Mouse (Mus musculus): Measurements from ENCODE around the gene Nf1. TPM values are rescaled to one million over a fixed set of nuclear protein-coding genes. Genes with fewer than 3 reads are reported as not detected.

Nf1 gene
- polyA plus RNA-seq, 1 experiment from 2014 or later = 19.6 TPM

DNA sequence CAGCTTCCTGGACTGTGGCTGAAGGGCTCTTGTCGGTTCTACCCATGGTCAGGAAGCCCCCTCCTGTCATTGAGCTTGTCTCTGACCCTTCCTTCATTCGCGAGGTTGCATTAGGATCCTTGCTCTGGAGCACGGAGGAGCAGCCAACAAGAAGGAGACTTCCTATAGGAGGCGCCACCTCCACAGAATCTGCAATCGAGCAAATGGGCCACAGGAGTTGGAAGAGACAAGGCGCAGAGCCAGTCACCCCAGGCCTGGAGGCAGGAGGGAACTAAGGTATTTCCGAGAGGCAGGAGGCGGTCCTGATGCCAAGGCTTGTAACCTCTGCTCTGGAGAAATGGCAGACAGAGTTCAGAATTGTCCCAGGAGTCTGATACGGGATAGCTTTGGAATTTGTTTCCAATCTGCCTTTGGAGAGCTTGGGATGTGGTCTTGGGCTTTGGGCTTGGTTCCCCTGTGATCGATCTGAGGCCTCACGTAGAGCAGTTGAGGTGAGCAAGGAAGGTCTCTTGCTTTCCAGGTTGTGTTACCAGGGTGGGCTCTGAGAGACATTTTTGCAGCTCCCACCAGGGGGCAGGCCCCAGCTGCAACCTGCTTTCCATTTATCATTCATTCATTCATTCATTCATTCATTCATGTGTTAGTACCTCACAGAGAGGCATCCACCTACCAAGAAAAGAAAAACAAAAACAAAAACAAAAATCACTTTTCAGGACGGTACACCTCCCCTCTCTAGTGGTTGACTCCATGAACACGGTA is 250.0 kb downstream of the Nf1 start:
- Histone ChIP-seq H3K9ac (replicated peaks; ENCODE audit: low read depth, low read length) (no peak overlapping the region), H3K27me3 (ENCODE audit: control insufficient read depth, insufficient read depth, low read length) (peaks cover 3% of the 10 kb centered on the region; the same call in 1 of the 2 replicates), H3K36me3 (ENCODE audit: control insufficient read depth, insufficient read depth, low read length) (no peaks in the 10 kb centered on the region), H3K27ac (ENCODE audit: low read depth, low read length) (no peak overlapping the region), H3K4me1 (ENCODE audit: control insufficient read depth, insufficient read depth, low read length) (peaks cover 19% of the 10 kb centered on the region), H3K4me2 (ENCODE audit: low read depth, low read length) (no peak overlapping the region), H3K9me3 (ENCODE audit: control insufficient read depth, low read length) (no peaks in the 10 kb centered on the region), H3K4me3 (ENCODE audit: low read depth, low read length) (no peak overlapping the region)
- no peak for ATAC-seq (ENCODE audit: low read depth)
- 60% methylated on average over 14 of the region's 14 CpGs for WGBS

DNA sequence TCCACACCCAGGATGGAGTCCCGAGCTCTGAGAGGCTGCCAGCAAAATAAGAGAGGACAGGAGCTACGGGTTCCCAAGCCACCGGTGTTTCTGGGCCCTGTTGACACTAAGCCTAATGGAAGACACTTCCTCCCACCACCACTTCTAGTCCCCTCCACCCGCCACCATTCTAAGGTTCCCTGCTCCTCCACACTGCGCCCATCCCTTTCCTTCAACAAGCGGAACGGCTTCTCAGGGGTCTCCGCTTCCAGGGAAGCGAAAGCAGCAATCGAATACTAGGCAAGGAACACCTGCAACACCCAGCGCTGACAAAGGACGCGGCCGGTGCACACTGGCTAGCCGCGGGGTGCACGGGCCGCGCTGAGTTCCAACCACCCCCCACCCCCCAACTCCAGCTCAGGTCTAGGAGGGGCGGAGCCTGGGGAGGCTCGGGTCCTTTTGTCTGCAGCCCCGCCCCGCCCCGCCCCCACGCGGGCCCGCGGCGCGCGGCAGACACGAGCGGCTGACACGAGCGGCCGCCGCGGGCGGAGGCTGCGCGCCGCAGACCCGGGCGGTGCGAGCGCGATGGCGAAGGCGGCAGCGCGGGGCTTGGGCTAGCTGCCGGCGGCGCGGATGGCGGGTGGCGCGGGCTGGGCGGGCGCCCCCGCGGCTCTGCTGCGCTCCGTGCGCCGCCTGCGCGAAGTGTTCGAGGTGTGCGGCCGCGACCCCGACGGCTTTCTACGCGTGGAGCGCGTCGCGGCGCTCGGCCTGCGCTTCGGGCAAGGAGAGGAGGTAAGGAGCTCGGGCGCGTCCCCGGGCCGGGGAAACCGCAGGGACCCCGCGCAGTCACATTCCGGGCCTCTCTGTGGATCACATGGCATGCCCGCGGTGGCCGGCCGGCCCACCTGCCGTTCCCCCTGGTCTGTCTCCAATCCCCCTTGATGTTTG is 251.4 kb downstream of the Nf1 start, which contains the start of gene Rab11fip4:
Gene Rab11fip4 (plus strand): TSS at position 549 of the 927 bp plus-strand sequence.
- Histone ChIP-seq H3K4me3 (ENCODE audit: low read depth, low read length) (peak within 1 kb of the TSS; percentile 69), H3K4me2 (ENCODE audit: low read depth, low read length) (peak within 1 kb of the TSS; percentile 79), H3K27me3 (ENCODE audit: control insufficient read depth, insufficient read depth, low read length) (peaks cover 3% of the 10 kb centered on the region; the same call in 1 of the 2 replicates), H3K9ac (replicated peaks; ENCODE audit: low read depth, low read length) (peak within 1 kb of the TSS; percentile 90), H3K9me3 (ENCODE audit: control insufficient read depth, low read length) (no peaks in the 10 kb centered on the region), H3K36me3 (ENCODE audit: control insufficient read depth, insufficient read depth, low read length) (no peaks in the 10 kb centered on the region), H3K4me1 (ENCODE audit: control insufficient read depth, insufficient read depth, low read length) (peaks cover 19% of the 10 kb centered on the region), H3K27ac (ENCODE audit: low read depth, low read length) (peak within 1 kb of the TSS; percentile 86)
- 2% methylated on average over 45 of the region's 98 CpGs for WGBS
- ATAC-seq (ENCODE audit: low read depth) = peak; percentile 79

DNA sequence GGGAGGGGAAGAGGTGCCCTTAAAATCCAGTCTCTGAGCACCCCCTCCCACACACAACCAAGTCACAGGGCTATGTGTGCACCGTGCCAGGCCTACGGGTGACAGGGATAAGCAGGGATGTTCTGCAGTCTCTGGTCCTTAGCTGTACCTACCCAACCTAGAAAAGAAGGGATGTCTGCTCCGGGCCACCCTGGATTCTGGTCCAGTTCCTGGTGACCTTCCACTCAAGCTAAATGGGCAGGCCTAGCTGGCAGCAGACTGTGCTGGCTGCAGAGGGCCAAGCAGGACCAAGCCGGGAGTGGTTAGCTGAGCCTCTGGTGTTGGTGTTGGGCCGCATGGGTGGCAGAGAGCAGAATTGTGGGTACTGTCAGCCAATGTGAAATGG is 252.1 kb downstream of the Nf1 start:
- H3K27me3 ChIP-seq (ENCODE audit: control insufficient read depth, insufficient read depth, low read length) = peaks cover 3% of the 10 kb centered on the region; the same call in 1 of the 2 replicates
- peak overlapping the region; percentile 79 for H3K4me2 ChIP-seq (ENCODE audit: low read depth, low read length)
- H3K9ac ChIP-seq (replicated peaks; ENCODE audit: low read depth, low read length) = peak overlapping the region; percentile 90
- peak; percentile 28 for ATAC-seq (ENCODE audit: low read depth)
- peak overlapping the region; percentile 86 for H3K27ac ChIP-seq (ENCODE audit: low read depth, low read length)
- H3K4me3 ChIP-seq (ENCODE audit: low read depth, low read length) = peak overlapping the region; percentile 69
- H3K36me3 ChIP-seq (ENCODE audit: control insufficient read depth, insufficient read depth, low read length) = no peaks in the 10 kb centered on the region
- H3K9me3 ChIP-seq (ENCODE audit: control insufficient read depth, low read length) = no peaks in the 10 kb centered on the region
- 28% methylated on average over 5 of the region's 5 CpGs for WGBS
- H3K4me1 ChIP-seq (ENCODE audit: control insufficient read depth, insufficient read depth, low read length) = peaks cover 19% of the 10 kb centered on the region

DNA sequence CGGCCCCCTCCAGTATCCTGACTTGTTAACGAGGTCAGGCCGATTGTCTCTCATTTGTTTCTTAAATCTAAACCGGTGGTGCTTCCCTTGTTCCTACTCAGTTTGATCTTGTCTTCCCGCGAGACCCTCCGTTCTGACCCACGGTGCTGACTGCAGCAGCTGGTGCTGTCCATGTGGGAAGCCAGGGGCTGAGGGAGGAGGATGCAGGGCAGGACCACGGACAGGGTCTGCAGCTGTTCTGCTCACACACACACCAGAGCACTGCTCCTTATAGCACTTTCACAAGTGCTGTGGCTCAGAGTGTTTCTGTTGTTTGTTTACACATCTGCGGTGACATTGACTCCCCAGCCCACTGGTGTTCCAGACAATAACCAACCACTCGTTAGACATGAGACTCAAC is 254.0 kb downstream of the Nf1 start:
- no peak overlapping the region for H3K27ac ChIP-seq (ENCODE audit: low read depth, low read length)
- no peak overlapping the region for H3K4me3 ChIP-seq (ENCODE audit: low read depth, low read length)
- WGBS = 33% methylated on average over 11 of the region's 11 CpGs

DNA sequence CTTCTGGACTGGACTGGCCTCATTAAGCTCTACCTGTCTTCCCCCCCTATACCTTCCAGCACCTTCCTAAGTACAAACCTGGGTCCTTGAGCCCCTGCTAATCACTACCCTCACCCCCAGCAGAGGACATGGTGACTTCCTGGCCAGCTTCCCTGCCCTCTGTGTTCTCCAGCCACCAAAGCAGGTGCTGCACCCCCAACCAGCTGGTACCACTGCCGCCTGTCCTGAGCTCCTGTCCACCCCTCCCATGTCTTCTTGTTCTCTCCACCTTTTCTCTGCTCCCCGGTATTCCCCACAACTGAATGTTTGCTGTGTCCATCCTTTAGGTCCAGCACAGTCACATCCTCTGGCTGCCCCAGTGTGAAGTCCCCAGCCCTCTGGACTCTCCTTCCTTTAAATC is 271.0 kb downstream of the Nf1 start:
- ATAC-seq (ENCODE audit: low read depth) = no peak
- Histone ChIP-seq H3K9ac (replicated peaks; ENCODE audit: low read depth, low read length) (no peak overlapping the region), H3K4me3 (ENCODE audit: low read depth, low read length) (no peak overlapping the region), H3K36me3 (ENCODE audit: control insufficient read depth, insufficient read depth, low read length) (no peaks in the 10 kb centered on the region; the same call in 1 of the 2 replicates), H3K4me2 (ENCODE audit: low read depth, low read length) (no peak overlapping the region), H3K27ac (ENCODE audit: low read depth, low read length) (no peak overlapping the region), H3K9me3 (ENCODE audit: control insufficient read depth, low read length) (no peaks in the 10 kb centered on the region), H3K4me1 (ENCODE audit: control insufficient read depth, insufficient read depth, low read length) (peaks cover 17% of the 10 kb centered on the region), H3K27me3 (ENCODE audit: control insufficient read depth, insufficient read depth, low read length) (no peaks in the 10 kb centered on the region)
- 60% methylated on average over 2 of the region's 2 CpGs for WGBS

More for the DNA sequence above, 254.0 kb downstream of the Nf1 start:
- Histone ChIP-seq H3K4me1 (ENCODE audit: control insufficient read depth, insufficient read depth, low read length) (peaks cover 19% of the 10 kb centered on the region), H3K36me3 (ENCODE audit: control insufficient read depth, insufficient read depth, low read length) (no peaks in the 10 kb centered on the region), H3K9me3 (ENCODE audit: control insufficient read depth, low read length) (no peaks in the 10 kb centered on the region), H3K9ac (replicated peaks; ENCODE audit: low read depth, low read length) (peak overlapping the region; percentile 46), H3K4me2 (ENCODE audit: low read depth, low read length) (peak overlapping the region; percentile 79), H3K27me3 (ENCODE audit: control insufficient read depth, insufficient read depth, low read length) (peaks cover 3% of the 10 kb centered on the region; the same call in 1 of the 2 replicates)
- ATAC-seq (ENCODE audit: low read depth) = no peak

DNA sequence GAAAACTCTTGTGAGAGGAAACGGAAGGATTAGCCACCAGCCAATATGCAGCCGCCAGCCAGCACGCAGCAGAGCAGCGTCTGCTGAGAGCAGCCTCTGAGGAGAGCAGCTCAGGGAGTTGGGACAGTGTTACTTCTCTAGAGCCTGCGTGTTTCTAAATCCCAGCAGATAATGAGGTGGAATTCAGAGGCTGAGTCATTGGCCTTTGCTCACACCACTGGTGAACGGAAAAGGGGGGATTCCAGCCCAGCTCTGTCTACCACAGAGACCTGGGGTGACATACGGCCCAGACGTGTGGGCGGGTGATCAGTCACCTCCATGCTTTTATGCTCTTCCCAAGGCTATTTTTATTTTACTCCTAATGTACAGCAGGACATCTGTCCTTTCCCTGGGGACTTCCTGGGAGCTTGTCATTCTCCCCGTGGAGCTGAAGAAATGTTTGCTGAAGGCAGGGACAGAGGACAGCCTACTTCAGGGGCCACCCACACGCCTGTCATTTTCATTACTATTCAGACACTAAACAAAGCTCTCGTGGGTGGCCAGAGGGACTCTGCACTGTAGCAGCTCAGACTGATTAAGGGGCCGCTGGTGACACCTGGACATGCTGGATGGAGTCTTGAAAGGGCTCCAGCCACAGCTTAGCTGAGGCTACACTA is 271.6 kb downstream of the Nf1 start:
- Histone ChIP-seq H3K4me2 (ENCODE audit: low read depth, low read length) (no peak overlapping the region), H3K4me3 (ENCODE audit: low read depth, low read length) (no peak overlapping the region), H3K9me3 (ENCODE audit: control insufficient read depth, low read length) (no peaks in the 10 kb centered on the region), H3K9ac (replicated peaks; ENCODE audit: low read depth, low read length) (0 out of 2 replicates have a peak overlapping the region, but pooled peaks have one; percentile 17), H3K27me3 (ENCODE audit: control insufficient read depth, insufficient read depth, low read length) (no peaks in the 10 kb centered on the region), H3K4me1 (ENCODE audit: control insufficient read depth, insufficient read depth, low read length) (peaks cover 17% of the 10 kb centered on the region), H3K36me3 (ENCODE audit: control insufficient read depth, insufficient read depth, low read length) (no peaks in the 10 kb centered on the region; the same call in 1 of the 2 replicates), H3K27ac (ENCODE audit: low read depth, low read length) (0 out of 2 replicates have a peak overlapping the region, but pooled peaks have one; percentile 18)
- WGBS = 5% methylated on average over 13 of the region's 13 CpGs
- no peak for ATAC-seq (ENCODE audit: low read depth)

DNA sequence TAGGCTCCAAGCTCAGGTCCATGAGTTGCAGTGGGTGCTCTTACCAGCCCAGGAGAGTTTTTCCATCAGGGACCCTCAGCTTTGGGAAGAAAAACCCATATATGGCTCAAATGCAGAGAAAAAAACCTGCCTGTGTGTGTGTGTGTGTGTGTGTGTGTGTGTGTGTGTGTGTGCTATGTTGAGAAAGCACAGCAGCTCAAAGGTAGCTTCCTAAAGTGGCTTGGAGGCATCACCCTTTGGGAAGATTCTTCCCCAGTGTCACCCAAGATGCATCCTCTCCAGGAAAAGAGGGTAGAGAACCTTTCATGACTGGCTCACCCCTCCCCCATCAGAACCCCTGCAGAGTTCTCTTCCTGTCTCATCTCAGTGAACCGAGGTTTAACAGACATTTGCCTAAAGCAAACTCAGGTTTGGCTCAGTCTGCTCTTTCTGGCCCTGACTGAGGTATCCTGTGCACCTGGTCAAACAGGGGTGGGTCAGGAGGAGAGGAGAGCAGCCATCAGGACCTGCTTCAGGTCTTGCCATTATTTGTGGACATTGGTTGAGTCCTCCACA is 272.6 kb downstream of the Nf1 start:
- H3K9ac ChIP-seq (replicated peaks; ENCODE audit: low read depth, low read length) = no peak overlapping the region
- H3K4me3 ChIP-seq (ENCODE audit: low read depth, low read length) = no peak overlapping the region
- H3K9me3 ChIP-seq (ENCODE audit: control insufficient read depth, low read length) = no peaks in the 10 kb centered on the region
- 18% methylated on average over 1 of the region's 1 CpGs for WGBS
- H3K4me1 ChIP-seq (ENCODE audit: control insufficient read depth, insufficient read depth, low read length) = peaks cover 17% of the 10 kb centered on the region
- H3K27ac ChIP-seq (ENCODE audit: low read depth, low read length) = no peak overlapping the region
- no peak overlapping the region for H3K4me2 ChIP-seq (ENCODE audit: low read depth, low read length)
- no peak for ATAC-seq (ENCODE audit: low read depth)
- H3K36me3 ChIP-seq (ENCODE audit: control insufficient read depth, insufficient read depth, low read length) = no peaks in the 10 kb centered on the region; the same call in 1 of the 2 replicates
- no peaks in the 10 kb centered on the region for H3K27me3 ChIP-seq (ENCODE audit: control insufficient read depth, insufficient read depth, low read length)

DNA sequence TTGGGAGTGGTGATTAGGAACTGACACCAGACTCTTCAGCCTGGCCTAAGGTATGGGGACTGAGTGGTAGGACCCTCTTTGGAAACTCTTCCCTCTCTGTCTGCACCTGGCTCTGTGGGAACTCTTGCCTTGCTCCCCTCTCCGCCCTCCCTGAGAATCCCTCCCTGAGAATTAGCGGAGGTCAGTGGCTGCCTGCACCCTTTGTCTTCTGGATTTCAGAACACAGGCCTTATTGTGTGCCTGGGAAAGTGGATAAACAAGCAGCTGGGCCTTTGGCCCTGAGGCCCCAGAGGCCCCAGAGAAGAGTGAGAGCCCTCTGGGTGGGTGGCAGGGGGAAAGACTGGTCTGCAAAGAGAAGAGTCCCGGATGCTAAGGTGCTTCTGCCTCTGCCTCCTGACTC is 273.6 kb downstream of the Nf1 start:
- no peak overlapping the region for H3K4me2 ChIP-seq (ENCODE audit: low read depth, low read length)
- H3K9ac ChIP-seq (replicated peaks; ENCODE audit: low read depth, low read length) = no peak overlapping the region
- no peak overlapping the region for H3K27ac ChIP-seq (ENCODE audit: low read depth, low read length)
- H3K36me3 ChIP-seq (ENCODE audit: control insufficient read depth, insufficient read depth, low read length) = no peaks in the 10 kb centered on the region
- no peaks in the 10 kb centered on the region for H3K9me3 ChIP-seq (ENCODE audit: control insufficient read depth, low read length)
- WGBS = 15% methylated on average over 3 of the region's 3 CpGs
- no peak overlapping the region for H3K4me3 ChIP-seq (ENCODE audit: low read depth, low read length)
- no peak for ATAC-seq (ENCODE audit: low read depth)
- no peaks in the 10 kb centered on the region for H3K27me3 ChIP-seq (ENCODE audit: control insufficient read depth, insufficient read depth, low read length)
- H3K4me1 ChIP-seq (ENCODE audit: control insufficient read depth, insufficient read depth, low read length) = peaks cover 17% of the 10 kb centered on the region
